Mouse (Mus musculus) bone marrow, adult 2 months (tissue): ENCODE results near the gene Syt9.

Source experiments
- CTCF ChIP-seq: fragments of 200-500 bp; IDR thresholded peaks from 2 replicates; pipeline ENCODE4 v1.5.1; 2011; ENCODE audit warnings: low read length, control low read depth; ENCODE audit not compliant: control insufficient read depth, insufficient read depth
- POLR2A ChIP-seq: fragments of 200-500 bp; IDR thresholded peaks from 2 replicates; pipeline ENCODE4 v1.6.1; 2011; ENCODE audit warnings: low read depth, mild to moderate bottlenecking, control low read depth, low read length, borderline replicate concordance; ENCODE audit not compliant: control insufficient read depth

GRCm38 (mm10) chr7:107594325-107594856 is 223.9 kb downstream of the Syt9 start:
- TF ChIP-seq CTCF: peak; percentile 29; the same call in 1 of the 2 replicates
- no peak for TF ChIP-seq POLR2A
